Mouse (Mus musculus) olfactory bulb, adult 2 months (tissue): ENCODE data around the gene Cabp2.

Experiments used
- CTCF ChIP-seq: fragments of 200-500 bp; IDR thresholded peaks from 2 replicates; pipeline ENCODE4 v1.5.1; 2012; ENCODE audit warnings: low read depth, mild to moderate bottlenecking, low read length, moderate library complexity; ENCODE audit not compliant: insufficient read depth
- POLR2A ChIP-seq: fragments of 200-500 bp; IDR thresholded peaks from 2 replicates; pipeline ENCODE4 v1.6.1; 2012; ENCODE audit warnings: mild to moderate bottlenecking, low read depth, low read length, moderate library complexity; ENCODE audit not compliant: insufficient read depth

GRCm38 (mm10) chr19:4124432-4124831, 43.1 kb downstream of the Cabp2 start:
- TF ChIP-seq POLR2A (no peak), CTCF (no peak)
